Mouse (Mus musculus) B cell, adult 2 months (primary cell): ENCODE measurements around the gene Kazn.

Experiments used
- DNase-seq, 2 experiments: peaks; one replicate each; pipeline ENCODE4 v3.0.0; 2022

Gene Kazn

DNA sequence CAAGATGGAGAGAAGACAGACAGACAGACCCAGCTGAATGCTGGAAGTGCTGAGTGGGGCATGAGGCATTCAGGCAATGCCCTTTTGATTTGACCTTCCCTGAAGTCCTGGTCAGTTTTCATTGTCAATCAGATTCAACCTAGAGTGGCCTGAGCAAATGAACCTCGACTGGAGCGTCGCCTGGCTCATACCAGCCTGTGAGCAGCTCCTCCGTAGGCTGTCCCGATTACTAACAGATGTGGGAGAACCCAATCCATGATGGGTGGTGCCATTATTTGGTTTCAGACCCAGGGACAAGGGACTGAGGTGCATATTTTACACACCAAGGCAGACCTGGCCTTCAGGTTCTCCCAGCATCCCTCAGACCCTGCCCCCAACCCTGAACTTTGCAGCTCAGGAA lies 1.7 kb upstream of the Kazn start:
- DNase-seq = no peak

DNA sequence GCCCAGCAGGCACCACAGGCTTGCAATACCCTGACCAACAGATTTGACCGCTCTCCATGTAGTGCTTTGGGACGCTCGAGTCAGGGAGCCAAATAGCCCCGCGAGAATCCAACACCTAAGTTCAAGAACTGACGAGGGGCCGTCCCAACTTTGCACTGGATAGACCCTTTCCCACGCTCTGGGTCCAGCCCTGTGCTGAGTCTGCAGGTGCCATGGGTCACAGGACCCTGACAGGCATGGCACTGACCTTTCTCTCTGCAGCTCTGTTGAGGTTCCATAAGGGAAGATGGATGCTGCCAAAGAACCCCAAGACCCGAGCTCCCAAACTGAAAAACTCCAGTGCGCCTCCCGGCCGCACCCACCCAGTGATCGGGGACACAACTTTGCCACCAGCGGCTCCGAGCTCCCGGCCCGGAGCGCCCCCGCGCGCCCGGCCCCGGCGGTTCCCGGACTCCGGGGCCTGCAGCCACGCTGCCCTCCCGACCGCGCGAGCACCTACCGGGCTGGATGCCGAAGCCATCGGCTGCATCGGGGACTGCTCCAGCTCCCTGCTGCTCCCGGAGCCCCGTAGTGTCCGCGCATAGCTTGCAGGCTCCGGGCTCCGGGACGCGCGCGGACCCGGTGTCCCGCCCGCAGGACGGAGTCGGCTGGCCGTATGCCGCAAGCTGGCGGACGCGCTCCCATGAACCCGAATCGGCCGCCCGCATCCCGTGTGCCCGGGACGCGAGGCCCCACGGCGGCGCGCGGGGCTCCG lies 538 bp downstream of the Kazn start:
- no peak for DNase-seq

DNA sequence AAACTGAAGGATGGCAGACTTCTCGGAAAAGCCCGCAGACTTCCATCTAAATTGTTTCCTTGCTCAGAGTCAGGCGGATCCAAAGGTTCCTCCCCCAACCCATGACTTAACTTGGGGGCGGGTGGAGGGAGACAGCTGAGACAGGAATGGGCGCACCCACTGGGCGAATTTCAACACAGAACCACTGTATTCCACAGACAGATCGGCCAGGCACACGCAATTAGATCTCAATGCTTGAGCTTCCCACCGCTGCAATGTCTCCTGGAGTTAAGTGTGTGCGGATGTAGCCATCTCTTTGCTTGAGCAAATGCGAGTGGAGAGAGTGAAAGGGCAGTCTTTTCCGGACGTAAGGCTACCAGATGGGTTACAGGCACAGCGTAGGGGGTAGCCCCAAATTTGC lies 1.2 kb downstream of the Kazn start:
- no peak for DNase-seq

DNA sequence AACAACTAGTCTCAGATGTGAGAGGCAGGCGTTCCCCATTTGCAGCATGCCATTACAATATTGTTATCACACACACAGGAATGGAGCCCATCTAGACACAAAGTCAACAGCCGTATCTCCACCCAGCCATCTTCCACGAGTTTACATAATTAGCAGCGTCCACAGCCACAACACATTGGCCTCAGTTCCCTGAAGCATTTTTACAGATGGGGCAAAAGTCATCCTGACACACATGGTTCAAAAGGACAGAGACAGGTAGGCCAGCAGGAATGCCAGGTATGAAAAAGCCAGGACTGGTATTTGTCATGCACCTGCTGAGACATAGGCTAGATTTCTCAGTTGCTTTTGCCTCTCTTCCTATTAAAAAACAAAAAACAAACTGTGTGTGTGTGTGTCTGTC lies 2.5 kb downstream of the Kazn start:
- no peak for DNase-seq

DNA sequence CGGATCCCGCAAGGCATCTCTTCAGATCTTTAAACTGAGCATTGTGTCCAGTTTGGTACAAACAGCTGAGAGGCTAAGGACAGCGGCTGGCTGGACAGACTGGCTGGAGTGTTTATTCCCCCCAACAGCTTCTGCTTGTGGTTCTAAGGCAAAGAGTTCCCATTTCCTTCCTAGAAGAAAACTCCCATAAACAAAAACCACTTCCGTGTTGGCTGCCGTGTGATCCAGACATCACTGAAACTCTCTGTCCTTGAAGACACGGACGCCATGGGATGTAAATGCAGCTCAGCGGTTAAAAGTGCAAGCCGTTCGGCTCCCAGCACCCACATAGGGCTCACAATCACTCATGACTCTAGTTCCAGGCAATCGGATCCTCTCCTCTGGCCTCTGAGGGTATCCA lies 3.8 kb downstream of the Kazn start:
- no peak for DNase-seq

DNA sequence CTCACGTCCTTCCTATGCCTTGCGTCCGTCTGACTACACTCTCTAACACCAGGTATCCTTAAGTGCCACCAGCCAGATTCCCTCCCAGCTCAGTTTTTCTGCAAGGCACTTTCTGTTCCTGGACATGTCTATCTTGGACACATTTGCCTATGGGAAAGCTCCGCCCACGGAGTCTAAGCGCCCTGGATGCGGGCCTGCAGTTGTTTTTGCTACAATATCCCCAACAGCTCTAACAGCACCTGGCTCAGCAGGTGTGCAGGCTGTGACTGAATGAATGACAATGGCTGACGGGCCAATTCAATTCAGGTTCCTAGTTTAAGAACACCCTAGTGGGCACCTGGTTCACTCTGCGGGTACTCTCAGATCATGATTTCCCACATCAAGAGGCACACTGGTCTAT lies 4.4 kb downstream of the Kazn start:
- DNase-seq = no peak

DNA sequence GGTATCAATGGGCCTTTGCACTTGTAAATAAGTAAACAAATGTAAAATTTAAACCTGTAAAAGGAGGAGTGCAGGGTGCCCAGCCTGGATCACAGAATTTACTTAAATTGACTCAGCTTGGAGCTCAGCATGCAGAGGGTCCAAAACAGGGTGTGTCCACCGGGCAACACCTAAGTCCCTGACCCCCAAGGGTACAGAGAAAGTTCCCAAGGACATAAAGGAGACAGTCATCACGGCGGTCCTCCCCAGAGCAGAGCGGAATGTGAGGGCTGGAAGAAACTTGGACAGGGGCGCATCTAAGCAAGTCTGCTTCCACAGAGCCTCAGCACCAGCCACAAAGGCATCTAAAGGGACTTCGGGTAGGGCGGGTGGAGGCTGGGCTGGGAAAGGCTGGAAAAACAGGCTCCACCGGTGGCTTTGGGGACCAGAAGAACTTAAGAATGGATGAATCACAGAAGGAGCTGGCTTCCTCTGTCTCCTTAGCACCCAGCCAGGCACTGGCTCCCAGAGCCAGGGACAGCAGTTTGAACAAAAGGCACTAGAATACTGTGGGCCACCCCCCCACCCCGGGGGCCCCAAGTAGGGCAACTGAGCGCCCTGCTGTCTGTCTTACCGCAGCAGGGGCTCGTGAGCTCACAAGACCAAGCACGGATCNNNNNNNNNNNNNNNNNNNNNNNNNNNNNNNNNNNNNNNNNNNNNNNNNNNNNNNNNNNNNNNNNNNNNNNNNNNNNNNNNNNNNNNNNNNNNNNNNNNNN lies 10.2 kb downstream of the Kazn start:
- DNase-seq = no peak

DNA sequence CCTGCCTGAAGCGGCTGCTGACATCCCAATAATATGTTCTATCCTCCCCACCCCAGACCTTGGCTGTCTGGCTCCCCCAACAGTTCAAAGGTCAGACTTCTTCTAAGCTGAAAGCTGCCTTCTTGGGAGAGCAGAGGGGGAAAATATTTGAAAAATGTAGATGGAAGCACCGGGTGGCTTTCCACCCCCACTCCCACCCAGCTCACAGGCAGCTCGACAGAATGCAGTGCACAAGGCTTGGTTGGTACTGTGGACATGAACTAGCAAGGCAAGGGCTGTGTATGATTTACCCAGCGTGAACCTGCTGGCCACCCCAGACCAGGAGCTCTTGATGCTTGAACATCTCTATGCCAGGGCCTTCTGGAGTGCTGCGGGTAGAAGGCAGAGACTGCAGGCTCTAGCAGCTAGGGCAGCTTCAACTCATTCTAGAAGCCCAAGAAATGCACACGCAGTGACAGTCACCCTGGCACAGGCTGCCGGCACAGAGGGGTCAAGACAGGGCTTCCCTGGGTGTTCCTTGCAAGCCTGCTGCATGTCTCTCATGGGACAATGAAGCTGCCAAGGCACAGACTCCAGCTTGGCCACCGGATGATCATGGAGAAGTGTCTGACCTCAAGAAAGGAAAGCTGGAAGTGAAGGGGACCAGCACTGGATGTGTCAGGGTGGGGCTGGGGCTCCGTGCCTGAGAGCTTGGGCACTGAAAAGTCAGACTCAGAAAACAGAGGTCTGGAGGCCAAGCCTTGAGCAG lies 15.1 kb downstream of the Kazn start:
- DNase-seq = no peak

DNA sequence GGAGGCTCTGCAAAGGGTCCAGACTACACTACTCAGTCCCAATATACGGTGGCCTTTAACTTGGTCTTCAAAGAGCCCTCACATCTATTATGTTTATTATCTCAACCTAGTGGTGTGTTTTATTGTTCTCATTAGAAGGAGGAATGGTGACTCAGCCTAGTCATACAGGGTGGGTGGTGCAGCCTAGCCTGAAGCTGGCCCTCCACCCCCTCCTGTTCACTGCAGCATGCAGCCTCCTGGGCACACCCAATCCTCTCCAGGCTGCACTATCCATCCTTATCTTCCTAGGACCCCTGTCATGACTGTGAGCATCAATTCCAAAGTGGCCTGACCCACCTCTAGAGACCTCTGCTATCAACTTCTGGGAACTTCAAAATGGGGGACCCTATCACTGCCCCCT lies 16.8 kb downstream of the Kazn start:
- no peak for DNase-seq

DNA sequence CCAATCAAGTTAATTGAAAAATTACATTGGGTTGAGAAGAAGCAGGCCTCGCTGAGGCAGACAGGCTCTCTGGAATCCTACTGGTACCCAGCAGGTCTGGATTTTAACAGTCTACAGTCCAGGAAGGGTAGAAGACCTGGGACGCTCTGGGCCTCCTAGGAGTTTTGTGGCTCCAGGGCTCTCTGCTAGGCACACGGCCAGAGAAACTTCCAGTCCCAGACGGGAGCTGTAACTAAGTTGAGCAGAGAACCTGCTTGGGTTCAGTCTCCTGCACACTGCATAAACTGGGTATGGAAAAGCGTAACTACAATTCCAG lies 17.5 kb downstream of the Kazn start:
- DNase-seq = no peak

DNA sequence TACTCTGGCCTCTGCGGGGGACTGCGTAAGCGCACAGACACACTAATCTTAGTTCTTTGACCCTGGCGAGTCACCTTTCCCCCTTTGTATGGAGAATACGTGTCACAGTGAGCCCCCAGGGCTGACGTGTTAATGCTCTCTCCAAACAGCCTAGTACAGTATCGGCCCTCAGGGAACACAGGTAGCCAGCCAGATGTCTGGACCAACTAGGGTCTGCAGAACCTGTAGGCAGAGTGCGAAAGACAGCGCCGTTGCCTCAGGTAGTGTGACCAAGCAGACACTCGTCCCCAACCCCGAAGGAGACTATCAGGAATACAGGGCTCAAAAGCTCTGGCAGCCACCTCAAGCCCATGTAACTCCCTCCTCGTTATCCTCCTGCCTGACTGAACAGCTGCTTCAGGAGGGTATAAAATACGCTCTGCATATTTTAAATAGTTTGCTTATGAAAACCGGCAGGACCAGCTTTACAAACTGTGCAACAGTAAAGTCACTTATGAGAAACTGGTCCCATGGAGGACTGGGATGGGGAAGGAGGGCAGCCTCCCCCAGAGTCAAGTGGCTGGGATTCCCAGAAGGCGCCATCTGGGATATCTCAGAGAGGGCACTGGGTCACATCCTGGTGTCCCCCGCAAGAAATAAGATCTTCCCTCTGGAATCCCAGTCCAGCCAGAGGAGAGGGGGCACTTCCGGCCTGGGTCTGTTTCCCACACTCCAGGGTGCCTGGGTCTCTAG lies 18.0 kb downstream of the Kazn start:
- DNase-seq = no peak

DNA sequence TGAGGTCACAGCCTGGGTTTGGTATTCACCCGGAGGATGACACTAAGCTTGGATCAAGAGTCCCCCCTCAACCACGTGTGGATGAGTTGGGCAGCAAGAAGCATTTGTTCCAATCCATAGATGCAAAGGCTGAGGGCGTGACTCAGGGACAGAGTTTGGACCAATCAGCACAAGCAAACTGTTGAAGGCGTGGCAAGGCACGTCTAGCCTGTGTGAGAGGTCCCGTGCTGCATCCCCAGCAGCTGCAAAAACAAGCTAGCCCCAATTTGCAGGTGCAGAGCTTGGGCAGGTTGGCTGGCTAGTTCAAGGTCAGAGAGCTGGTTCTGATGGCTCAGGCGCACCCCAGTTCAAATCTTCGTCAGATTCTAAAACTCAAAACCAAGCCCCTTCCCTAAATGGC lies 20.2 kb downstream of the Kazn start:
- no peak for DNase-seq

DNA sequence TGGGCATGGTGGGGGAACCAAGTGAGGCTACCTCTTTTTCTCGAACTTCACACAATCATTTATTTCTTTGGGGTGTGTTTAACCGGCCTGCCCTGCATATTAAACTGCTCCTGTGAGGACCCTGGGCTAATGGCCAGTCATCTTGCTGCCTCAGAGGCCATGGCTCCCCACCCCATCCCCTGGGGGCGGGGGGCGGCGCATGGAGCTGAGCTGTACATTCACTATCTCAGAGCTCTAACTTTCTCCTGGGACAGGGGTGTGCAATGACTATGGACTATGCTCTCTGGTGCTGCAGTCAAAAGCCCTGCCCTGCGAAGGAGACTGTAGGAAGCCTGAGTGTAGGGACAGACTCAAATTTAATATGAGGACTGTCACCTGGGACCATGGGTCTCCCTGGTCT lies 22.2 kb downstream of the Kazn start:
- no peak for DNase-seq

DNA sequence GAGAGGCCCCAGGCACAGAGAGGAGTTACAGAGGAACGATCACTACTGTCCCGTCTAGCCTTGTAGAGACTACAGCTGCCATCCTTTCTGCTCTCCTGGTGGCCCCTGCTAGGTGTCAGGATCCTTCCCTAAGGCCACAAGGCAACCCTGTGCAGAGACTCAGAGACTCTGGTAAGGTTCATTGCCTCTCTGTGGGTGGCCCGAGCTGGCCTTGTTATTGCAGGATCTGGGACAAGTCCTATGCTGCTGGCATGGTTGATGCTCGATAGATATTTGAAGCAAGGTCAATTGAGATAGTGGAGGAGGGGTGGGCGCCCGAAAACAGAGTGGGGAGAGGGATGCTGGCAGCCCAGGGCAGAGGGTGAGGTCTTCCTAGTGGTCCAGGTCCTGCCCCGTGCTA lies 23.4 kb downstream of the Kazn start:
- DNase-seq = no peak

DNA sequence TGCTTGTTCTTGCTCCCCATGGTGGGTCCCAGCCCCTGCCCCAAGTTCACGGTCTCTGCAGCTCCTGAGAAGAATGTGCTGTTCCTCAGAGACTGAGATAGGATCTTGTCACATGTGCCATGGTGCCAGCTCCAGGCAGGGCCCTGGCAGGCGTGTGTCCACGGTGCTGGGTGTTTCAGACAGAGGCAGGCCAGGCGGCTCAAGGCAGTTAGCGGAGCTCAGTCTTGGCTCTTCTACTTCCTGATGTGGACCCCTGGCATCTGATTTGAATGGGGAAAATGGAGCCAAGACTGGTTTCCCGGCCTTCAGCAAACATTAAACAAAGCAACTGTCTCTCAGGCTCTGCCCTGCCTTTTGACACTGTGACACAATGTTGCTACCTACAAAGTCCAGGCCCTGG lies 24.7 kb downstream of the Kazn start:
- no peak for DNase-seq

DNA sequence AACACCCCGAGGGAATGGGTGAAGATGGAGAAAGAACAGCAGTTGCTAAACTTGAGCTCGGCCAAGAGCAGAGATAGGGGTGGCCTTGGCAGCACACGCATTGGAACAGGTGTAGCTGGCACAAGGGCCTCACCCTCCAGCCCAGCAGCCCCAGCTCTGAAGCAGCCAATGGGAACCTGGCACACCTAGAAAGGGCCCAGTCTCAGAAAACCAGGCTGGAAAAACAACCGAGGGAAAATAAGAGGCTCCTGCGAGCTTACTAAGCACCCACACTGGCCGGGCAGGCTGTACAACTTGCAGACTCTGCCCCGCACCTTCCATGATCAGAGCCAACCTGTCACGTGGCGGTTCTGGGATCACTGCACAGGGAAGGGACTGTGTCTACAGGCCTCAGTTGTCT lies 26.8 kb downstream of the Kazn start:
- DNase-seq = no peak

DNA sequence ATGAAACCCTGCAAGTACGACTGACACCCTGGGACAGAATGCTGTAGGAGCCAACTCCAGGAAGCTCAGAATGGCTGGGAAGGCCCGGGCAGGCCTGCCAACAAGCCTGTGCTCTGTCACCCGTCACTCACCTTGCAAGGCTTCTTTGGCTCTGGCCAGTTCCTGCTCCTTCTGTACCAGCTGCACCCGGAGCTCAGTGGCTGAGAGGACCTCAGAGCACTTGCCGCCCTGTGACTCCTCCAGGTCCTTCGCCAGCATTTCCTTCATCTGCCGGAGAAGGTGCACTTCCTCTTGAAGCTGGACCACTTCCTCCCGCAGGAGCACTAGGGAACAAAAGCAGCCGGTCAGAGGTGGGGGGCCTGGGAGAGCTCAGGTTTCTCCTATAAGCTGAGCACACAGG lies 29.3 kb downstream of the Kazn start:
- DNase-seq = no peak

DNA sequence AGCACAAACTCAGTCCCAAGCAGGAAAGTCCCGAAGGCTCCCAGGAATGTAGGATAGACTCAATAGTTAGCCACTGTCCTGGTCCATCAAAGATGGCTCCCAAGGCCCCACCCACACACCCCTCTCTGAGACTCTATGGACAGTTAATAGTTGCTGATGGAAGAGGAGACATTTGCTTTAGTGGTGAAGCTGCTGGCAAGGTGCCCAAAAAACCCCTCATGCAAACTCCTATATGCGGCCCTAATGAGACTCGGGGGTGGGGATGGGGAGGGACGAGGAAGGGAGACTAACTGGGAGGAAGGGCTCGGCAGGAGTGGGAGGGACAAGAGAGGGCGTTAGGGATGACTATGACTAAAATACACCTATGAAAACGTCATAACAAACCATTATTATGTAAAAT lies 29.7 kb downstream of the Kazn start:
- no peak for DNase-seq

DNA sequence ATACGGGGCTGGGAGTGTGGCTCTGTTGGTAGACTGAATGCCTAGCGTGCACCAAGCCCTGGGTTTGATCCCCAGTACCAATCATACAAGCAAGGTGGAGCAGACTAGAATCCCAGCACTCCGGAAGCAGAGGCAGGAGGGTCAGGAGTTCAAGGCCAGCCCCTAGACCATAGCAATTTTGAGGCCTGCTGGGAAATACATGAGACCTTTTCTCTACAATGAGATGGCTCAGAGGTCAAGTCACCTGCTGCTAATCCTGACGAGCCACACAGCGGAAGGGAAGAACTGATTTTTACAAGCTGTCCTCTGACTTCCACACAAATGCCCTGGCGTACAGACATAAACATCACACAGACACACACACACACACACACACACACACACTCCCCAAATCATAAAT lies 33.5 kb downstream of the Kazn start:
- DNase-seq = no peak

DNA sequence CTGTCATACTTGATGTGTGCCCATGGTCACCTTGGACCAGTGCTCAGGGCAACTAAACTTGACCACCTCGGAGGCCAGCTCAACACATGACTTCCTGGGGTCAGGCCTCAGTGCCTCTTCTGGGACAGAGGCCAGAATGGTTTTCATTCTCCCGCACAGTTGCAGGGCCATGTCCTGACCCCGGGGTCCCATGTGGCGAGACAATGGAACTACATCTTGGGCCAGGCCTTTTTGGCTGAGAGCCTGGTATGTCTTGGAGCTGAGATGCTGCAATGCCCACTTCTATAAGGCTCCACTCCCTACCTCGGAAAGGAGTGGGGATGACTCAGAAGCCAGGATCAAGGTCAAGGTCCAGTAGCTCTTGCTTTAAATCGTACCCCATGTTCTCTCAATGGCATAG lies 42.6 kb downstream of the Kazn start:
- no peak for DNase-seq

DNA sequence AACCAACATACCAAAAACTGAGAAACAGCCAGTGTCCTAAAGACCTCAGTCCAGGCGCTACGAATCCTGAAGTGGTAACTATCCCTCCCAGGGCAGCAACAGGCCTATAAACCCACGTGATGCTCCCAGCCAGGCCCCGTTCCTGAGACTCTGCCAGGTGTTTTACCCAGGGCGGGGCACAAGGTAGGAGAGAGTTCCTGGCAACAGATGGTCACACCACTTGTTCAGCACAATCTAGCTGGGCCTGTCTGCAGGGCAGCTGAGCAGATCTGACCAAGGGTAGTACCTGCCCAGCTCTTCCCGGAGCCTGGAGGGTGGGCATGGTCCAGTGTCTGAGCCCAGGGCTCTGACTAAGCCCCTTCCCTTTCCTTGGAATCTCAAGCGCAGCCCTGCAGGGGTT lies 45.4 kb downstream of the Kazn start:
- no peak for DNase-seq

DNA sequence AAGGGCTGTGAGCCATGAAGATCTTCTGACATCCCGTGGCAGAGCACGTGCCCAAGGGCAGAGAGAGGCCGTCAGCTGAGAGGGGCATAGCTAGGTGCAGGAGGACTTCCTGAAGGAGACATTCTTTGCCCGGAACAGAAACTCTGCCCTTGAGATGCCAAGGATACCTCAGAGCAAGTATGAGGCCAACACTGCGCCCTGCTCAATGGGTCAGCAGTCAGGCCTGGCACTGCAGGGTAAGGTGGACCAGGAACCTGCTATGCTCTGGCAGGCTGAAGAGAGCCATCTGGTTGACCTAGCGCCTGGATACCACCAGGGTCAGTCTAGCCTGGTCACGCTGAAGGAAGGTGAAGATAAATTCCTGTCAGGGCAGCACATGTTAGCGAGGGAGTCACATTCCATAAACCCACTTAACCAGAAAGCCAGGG lies 46.0 kb downstream of the Kazn start:
- DNase-seq = no peak

DNA sequence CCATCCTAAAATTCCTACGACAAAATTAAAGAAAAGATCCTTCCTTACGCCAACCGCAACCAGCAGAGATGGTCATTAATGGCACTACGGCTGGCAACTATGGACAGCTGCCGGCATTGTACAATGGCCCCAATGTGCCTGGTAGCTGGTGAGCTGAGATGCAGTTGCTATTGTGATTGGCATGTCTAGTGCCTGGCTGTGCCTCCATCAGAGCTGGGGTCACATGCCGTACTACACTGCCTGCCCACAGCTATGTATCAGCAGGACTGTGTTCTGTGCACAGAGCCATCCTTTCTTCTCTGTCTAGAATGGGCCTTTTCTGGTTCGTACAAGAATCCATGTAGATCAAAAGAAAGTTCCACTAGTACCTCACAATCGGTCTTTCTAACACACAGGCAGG lies 49.2 kb downstream of the Kazn start:
- no peak for DNase-seq

DNA sequence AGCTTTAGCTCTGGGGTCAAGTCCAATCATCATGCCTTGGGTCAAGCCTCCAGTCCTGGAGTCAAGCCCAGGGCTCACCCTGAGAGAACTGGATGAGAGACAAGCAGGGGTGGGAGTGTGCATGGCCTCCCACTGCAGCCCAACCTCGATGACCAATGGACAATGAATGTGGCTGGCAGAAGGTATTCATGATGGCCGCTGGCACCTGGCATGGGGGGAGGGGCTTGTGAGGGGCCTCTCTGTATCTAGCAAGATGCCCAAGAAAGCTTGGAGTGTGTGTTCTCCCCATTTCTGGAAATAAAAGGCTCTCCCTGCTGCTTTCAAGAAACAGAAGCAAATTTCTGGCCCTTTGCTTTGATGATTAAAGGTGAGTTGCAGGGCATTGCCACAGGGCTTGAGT lies 50.7 kb downstream of the Kazn start:
- DNase-seq = no peak
